Mouse (Mus musculus) urinary bladder, postnatal 25 days (tissue): ENCODE results near the gene Klhdc4.

Experiments used
- DNase-seq: peaks from one replicate; pipeline ENCODE4 v3.0.0; 2022; ENCODE audit warnings: low spot score

Klhdc4 gene

DNA sequence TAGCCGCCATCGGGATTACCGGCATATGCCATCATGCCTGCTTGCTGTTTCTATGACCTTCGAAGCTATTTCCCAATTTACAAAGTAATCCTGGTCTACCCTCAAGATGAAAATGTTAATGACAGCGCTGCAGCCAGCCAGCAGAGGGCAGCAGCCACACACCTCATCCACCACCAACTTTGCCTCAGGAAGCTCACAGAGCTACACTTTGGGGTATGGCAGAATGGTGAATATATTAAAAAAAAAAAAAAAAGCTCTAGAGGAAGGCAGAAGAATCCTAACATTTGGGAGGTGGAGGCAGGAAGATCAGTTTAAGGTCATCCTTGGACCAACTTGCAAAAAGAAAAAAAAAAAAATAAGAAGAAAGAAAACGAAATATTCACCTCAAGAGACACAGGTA, 20.6 kb upstream of the Klhdc4 start:
- peak; percentile 58 for DNase-seq

DNA sequence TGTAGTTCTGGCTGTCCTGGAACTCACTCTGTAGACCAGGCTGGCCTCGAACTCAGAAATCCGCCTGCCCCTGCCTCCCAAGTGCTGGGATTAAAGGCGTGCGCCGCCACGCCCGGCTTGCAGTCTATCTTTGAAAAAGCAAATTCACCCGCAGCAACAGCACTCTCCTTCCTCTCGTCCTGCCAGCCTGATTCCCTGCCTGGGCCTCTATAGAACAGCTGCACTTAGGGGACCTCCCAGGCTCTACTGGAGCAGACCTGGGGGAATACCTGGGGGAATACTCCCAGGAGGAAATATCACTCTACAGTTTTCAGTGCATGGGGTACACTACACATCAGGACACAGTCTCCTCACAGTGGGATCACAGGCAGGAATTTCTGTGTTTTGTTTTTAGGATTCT, 19.9 kb upstream of the Klhdc4 start:
- no peak for DNase-seq

DNA sequence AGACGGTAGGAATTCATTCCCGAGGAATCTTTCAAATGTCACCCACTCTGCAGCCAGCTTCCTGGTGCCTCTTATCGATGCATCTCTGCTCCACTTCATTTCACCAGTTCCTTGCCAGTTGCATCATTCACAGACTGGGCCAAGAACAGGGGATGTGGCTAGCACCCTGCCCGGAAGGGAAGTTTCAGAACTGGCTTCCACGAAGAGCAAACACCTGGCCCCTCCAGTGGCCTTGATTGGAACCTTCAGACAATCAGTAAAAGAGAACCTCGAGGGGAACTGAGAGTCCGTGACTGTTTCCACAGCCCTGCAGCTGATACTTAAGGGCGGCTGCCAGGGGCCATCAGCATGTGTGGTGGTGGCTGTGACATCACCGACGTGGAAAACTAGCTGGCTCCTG, 19.1 kb upstream of the Klhdc4 start:
- DNase-seq, result no peak

DNA sequence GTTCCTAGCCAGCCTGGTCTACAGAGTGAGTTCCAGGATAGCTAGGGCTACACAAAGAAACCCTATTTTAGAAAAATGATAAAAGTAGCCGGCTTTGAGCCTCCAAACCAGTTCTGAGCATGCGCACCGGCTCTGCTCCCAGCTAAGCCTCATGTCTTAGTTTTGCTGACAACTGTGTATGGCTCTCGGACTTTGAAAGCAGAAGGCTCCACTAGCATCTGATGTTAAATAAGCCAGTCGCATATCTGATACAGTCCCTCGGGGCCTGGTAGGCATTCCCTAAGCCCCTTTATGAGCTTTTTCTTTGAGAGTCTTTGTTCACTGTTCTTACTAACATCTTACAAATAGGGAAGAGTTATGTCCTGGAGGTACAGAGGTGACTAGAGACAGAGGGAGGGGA, 18.6 kb upstream of the Klhdc4 start:
- no peak for DNase-seq

DNA sequence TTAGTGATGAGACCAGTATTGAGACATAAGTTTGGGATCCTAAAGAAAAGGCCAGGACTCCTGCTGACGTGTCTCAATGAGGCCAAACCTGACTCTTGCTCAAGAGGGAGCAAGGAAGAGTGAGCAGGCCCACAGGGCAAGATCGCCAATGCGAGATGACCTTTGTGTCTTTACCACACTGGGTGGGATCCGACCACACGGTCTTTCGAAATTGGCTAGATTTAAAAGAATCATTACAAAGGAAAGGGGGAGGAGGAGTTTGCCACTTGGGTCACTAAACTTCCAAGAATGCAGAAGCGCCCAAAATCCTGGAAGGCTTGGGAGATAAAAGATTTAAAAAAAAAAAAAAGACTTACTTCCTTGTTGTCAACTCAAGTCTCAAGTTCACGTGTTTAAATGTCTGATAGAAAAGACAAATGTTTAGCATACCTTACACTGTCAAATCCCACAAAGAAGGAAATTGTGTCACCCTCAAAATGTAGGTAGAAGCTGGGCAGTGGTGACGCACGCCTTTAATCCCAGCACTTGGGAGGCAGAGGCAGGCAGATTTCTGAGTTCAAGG, 18.0 kb upstream of the Klhdc4 start:
- DNase-seq, result no peak

DNA sequence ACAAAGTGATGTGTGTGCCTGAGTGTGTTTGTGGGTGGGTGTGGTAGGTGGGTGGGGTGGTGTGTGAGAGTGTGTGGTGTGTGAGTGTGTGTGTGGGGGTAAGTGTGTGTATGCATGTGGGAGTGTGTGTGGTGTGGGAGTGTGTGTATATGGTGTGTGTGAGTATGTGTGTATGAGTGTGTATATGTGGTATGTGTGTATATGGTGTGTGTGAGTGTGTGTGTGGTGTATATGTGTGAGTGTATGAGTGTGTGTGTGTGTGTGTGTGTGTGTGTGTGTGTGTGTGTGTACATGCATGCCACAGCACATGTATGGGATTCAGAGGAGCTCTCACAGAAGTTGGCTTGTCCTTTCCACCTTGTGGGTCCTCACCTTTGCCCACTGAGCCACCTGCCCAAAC, 17.4 kb upstream of the Klhdc4 start:
- DNase-seq, result no peak

DNA sequence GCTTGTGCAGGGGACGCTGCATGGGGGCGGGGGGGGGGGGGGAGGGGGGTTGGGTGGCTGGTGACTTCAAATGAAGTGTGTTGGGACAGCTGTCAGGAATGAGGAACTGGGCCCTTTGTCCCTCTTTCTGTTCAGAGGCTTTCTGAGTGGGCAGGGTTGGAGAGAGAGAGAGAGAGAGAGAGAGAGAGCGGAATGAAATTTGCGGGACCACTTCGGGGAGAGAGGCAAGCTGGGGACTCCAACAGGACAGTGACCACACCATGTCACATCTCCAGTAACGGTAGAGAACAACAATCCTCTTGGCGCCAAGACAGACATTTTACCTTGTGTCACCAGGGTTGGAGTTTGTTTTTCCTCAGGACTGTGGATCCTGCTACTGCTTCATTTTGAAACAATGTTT, 15.4 kb upstream of the Klhdc4 start:
- no peak for DNase-seq

DNA sequence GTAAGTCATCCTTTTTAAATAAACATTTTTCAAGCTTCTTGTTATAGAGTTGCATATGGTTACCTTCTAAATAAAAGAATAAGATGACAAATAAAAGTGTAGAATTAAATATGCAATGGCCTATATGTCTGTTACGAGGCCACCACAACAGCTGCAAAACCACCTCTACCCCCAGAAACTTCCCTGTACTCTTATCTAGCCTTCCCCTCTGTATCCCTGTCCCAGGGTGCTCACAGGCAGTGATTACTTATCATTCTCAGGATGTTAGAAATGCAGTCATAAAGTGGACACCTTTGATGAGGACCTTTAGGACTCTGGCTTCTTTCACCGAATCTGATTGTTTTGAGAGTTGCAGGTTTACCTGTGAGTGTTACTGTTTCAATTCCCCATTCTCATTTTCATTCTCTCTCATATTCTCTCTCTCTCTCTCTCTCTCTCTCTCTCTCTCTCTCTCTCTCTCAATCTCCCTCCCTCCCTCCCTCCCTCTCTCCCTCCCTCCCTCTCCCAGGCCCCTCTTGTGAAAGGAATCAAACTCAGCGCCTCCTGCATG, 13.9 kb upstream of the Klhdc4 start:
- no peak for DNase-seq

DNA sequence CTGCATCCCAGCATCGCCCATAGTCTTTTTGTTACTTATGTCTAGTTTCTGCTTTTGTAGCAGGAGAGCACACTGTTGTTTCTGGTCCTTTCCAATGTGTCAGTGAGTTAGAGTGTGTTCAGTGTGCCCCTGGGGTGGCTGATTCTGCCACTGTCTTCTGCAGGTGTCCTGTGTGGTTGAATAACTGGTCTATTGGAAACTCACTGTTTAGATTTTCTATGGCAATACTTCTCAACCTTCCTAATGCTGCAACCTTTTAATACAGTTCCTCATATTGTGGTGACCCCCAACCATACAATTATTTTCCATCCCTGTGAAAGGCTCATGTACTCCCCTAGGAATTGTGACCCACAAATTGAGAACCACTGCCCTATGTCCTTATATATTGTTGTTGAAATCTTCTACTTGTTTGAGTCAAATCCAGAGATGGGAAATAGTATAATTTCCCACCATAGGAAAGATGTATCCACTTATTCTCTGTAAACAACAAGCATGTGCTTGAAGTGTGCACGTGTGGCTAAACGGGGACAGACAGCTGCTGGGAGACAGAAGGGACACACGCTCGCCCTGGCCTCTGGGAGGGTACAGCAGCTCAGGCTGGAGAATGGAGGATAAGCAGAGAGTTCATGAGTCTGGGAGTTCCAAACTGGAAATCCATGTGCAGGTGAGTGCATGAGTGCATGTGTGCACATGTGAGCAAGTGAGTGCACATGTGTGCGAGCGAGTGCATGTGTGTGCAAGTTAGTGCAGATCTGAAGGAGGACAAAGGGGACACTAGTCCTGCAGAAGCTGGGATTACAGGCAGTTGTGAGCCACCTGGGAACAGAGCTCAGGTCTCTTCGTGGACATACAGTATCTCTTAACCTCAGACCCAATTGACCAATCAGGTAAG, 12.9 kb upstream of the Klhdc4 start:
- no peak for DNase-seq

DNA sequence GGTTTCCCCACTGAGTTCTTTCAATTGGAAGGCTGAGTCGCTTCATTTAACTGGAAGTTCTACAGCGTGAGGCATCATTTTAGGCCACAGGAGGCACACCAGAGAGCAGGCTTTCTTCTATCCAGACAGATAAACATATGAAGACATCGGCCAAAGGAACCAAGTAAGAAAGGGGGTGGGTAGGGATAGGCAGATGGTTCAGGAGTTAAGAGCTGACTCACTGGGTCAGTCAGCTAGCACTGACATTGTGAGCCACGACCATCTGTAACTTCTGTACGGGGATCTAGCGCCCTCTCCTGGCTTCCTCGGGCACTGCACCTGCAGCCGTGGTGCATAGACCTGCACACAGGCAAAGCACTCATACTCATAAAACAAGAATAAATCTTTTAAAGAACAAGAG, 11.9 kb upstream of the Klhdc4 start:
- no peak for DNase-seq

DNA sequence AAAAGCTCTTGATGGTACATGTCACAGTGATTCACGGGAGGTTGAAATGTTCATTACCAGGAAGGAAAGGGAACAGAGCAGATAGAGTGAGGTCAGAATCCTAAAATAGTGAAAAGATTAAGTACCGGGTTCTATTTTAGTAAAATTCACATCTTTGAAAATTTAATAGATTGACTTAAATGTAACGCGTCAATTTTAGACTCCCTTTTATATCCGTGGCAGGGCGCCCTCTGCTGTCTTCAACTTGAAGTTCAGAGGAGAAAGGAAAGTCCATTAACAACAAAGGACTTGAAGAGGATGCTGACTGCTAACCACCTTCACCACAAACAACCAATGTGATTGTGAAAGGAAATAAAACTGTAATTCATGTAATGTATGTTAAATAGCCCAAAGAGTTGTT, 3.1 kb upstream of the Klhdc4 start:
- peak; percentile 60 for DNase-seq

DNA sequence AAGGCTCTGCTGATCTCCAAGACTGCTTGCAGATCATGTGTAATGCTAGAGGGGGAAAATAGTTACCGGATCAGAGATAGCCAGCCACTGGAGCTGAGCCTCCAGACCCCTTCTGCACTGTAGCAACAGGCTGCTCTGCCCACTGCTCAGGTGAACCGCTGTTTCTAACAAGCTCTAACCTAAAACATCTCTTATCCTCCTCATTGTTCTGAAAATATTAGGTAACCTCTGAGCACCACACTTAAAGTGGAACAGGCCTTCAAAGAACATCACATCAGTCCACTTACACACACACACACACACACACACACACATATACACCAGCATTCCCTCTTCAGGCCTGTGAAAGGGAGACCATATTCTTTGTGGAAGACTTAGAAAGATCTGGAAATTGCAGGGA, 2.7 kb upstream of the Klhdc4 start:
- DNase-seq, result no peak

DNA sequence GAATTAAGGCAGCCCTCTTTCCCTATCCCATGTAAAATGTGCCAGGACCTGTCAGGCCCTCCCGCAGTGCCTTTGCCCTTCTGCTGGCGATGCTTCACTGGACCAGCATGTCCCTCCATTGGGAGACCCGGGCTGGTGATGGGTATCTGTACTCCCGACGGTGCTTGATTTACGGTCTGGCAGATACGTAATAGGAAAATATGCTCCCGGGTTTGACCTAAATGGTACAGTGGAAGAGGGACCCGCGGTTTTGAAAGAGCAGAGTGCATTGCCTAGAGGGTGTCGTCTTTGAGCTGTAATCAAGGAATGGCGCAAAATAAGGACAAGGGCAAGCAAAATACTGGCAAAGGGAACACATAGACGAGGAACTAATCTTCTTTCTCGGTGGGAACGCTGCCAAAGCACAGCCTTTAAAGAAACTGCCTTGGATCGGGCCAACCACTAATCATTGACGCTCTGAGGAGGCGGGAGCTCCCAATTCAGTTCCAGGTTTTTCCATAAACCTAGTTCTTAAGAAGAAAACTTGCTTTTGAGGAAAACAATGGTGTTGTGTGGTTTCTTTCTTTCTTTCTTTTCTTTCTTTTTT, 501 bp upstream of the Klhdc4 start:
- DNase-seq, result no peak

DNA sequence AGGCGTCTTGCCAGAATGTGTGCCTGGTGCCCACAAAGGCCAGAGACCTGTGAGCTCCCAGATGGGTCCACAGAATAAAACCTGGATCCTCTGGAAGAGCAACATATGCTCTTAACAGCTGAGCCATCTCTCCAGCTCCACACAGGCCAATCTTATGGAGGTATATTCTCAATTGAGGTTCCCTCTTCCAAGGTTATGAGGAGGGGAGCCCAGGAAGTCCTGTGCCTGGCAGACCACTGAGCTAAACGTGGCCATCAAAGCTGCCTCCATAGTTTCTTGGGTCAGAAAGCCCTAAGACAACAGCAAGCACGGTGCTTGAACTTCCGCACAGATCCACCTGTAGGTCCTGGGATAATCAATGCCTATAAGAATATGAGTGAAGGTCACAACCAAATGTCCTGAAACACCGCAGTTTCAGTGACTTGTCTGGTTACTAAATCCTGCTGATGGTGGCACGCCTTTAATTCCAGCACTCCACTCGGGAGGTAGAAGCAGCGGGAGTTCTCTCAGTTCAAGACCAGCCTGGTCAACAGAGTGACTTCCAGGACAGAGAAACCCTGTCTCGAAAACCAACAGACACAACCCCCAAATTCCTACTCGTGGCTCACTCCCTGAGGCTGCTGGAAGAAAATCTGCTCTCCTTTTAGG, 869 bp downstream of the Klhdc4 start:
- DNase-seq, result no peak

DNA sequence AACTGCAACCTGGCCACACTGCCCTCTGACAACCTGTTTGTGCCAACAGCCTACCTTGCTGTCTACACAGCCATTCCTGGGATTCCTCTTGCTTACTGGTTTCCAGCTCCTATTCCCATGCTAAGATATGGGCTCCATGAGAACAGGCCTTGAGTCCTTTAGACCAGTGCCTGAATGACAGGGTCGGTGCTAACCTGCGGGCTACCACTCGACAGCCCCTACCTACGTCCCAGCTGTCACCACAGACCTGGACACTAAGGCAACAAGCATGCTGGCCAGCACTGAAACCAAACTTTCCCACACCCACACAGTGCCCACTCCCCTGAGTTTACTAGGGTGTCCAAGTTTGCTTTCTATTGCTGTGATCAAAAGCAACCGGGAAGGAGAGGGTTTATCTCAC, 1.6 kb downstream of the Klhdc4 start:
- no peak for DNase-seq

DNA sequence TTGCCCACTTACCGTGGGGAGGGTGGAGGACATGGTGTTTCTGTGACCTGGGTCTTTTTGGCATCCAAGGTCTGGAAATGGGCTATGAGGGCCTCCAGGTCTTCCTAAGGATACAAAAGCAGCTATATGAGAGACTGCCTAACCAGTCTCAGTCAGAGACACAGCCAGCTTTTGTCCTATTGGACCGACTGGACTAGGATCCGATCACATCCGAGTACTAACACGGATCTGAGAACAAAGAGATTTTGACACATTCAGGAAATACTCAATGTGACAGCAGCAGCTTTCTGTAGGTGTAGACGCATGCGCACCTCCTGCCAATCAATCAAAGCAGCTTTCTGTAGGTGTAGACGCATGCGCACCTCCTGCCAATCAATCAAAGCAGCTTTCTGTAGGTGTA, 7.6 kb downstream of the Klhdc4 start:
- DNase-seq, result no peak

DNA sequence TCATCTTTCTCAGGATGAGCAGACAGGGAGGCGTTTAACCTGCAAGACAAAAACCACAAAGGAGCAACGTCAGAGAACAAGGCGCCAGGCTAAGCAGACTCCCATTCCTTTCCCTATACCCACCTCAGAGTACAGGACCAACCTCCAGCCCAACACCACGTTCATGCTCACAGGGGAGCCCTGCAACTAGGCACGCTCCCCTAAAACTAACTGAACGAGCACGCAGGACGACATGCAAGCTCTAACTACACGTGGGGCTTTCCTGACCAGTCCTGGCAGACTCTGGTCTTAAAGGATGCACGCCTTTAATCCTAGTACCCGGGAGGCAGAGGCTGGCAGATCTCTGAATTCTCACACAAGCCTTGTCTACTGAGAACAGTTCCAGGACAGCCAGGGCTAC, 8.0 kb downstream of the Klhdc4 start:
- no peak for DNase-seq

DNA sequence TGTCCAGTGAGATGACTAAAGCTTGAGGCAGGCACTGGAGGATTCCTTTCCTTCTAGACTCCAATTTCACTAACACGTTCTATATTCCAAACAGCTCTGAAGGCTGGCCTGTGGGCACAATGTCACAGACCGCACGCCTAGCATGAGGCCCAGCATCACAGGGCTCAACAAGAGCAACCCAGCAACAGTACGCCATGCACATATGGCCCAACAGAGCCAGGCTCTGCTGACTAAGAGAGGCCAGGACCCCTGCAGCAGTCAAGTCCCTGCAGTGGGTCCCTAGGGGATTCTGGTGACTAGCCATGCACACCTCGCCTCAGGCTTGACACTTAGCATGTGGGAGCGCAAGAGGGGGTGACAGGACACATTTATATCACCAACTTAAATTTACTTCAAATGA, 8.5 kb downstream of the Klhdc4 start:
- DNase-seq, result no peak

DNA sequence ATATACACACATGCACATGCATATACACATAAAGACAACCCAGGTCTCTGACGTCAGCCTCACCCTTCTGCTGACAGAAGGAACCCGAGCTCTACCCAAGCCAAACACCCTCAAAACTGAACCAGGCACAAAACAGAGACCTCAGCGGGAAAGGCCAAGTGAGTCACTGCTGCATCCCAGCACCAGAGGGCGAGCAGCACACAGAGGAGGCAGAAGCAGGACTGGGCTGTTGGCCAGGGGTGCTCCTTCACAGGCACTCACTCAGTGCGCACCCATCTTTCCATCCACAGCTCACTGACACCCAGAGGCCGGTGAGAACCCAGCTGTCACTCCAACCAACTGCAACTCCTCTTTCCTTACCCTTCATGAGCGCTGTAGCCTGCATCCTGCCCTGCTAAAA, 11.1 kb downstream of the Klhdc4 start:
- DNase-seq, result no peak

DNA sequence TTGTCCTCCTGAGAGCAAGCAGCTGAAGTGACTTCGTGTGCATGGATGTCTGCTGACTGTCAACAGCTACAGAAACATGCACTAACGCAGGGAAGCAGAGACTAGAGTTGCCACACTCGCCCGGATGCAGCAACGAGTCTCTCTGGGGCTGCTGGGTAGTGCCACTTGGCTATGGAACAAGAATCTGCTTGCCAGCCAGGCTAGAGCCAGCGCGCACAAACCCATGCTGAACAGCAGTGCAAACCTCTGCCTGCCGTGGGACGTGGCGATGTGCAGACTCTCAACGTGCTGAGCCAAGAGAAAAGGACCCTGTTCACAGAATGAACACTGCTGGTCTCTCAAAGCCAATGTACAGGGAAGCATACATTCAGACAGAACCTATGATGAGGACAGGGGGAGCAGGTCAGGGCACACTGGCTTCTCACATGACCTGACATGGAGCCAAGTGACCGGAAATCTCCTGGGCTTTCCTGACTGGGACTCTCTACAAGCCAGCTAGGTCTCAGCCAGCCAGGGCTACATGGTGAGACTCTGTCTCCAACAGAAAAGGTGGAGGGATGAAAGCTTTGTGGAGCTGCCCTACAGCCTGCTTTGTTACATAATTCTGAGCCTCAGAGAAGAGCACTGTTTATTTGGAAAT, 17.3 kb downstream of the Klhdc4 start:
- no peak for DNase-seq

DNA sequence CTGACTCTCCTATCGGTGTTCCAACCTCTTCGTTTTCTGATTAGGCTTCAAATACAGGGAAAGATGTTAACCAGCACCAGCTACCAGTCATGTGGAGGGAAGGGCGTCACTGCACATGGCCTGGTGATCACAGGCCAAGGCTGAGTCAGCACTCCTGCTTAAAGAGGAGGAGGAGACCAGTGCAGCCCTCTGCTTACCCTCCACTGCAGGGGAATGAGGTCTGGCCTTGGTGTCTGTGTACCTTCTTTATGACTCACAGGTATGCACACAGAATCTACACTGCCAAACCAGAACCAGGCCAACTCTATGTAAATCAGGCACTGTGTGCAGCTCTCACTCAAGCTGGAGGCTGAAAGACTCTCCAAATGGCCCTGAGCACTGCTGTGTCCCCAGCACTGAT, 17.9 kb downstream of the Klhdc4 start:
- no peak for DNase-seq

DNA sequence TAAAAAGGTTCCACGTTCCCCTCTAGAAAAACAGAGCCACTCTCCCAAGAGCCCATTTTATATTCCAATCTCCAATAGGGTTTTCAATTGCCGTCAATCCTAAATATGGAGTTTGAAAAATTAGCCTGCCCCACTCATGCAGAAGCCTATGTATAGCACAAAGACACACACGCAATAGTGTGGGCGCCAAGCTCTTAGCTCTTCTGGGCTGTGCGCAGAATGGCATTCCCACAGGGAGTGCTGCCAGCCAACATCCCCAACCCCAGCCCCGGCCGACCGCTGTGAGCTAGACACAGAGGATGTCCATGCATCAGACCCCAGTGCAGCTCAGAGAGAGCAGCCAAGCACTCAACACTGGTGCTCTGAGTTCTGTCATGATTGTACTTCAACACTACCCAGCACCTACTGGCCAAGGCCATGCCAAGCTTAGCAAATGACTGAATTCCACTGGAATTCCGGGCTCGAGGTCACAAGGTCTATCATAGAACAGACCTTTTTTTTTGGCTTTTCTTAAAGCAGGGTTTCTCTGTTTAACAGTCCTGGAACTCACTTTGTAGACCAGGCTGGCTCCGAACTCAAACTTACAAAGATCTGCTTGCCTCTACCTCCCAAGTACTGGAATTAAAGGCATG, 19.7 kb downstream of the Klhdc4 start:
- no peak for DNase-seq
